Mouse (Mus musculus) liver, embryonic 14.5 days (tissue): ENCODE data around the gene Olfr566. TPM values are rescaled to one million over a fixed set of nuclear protein-coding genes. Genes with fewer than 3 reads are reported as not detected.

Experiments used
- ATAC-seq: fragments of 200-750 bp; cut with Nextera tagmentation; 2 replicates; pipeline ENCODE4 v1.8.0; 2017; ENCODE audit warnings: moderate number of reproducible peaks, mild to moderate bottlenecking, moderate library complexity; ENCODE audit not compliant: insufficient read depth
- DNase-seq, 3 experiments: peaks; one replicate each; pipeline ENCODE4 v3.0.0-alpha.2; 2012 to 2013; ENCODE audit warnings: low read depth in 3 of 3, low spot score in 3 of 3
- H3K27ac ChIP-seq: fragments of 300-500 bp; sonication (generic); 2 replicates; pipeline ENCODE4 v1.5.1; 2014; ENCODE audit warnings: moderate library complexity, mild to moderate bottlenecking, control low read depth, inconsistent platforms
- H3K27me3 ChIP-seq: fragments of 300-500 bp; sonication (generic); 2 replicates; pipeline ENCODE4 v1.6.1; 2014; ENCODE audit warnings: mild to moderate bottlenecking, low read length, moderate library complexity; ENCODE audit not compliant: control insufficient read depth, insufficient read depth
- H3K36me3 ChIP-seq: fragments of 300-500 bp; sonication (generic); replicated peaks from 2 replicates; pipeline ENCODE4 v1.6.1; 2014; ENCODE audit warnings: low read depth; ENCODE audit not compliant: control insufficient read depth, insufficient read depth
- H3K4me1 ChIP-seq, 2 experiments: fragments of 200-500 bp in 1 of 2; fragments of 300-500 bp in 1 of 2; sonication (generic) in 1 of 2; replicated peaks; 2 replicates each; pipeline ENCODE4 v1.6.1; 2012 to 2014; ENCODE audit warnings: antibody characterized with exemption in 1 of 2, inconsistent platforms in 1 of 2, low read length in 1 of 2; ENCODE audit not compliant: control insufficient read depth in 2 of 2, insufficient read depth in 2 of 2
- H3K4me2 ChIP-seq: fragments of 300-500 bp; sonication (generic); 2 replicates; pipeline ENCODE4 v1.6.1; 2014; ENCODE audit warnings: low read depth, mild to moderate bottlenecking, control low read depth, moderate library complexity
- H3K4me3 ChIP-seq, 2 experiments: fragments of 200-500 bp in 1 of 2; fragments of 300-500 bp in 1 of 2; sonication (generic) in 1 of 2; 2 replicates each; pipeline ENCODE4 v1.5.1; 2012 to 2014; ENCODE audit warnings: low read depth in 2 of 2, low read length in 2 of 2, mild to moderate bottlenecking in 2 of 2, control low read depth in 1 of 2, inconsistent platforms in 1 of 2, moderate library complexity in 1 of 2; ENCODE audit not compliant: insufficient read depth in 1 of 2
- H3K9ac ChIP-seq: fragments of 300-500 bp; sonication (generic); replicated peaks from 2 replicates; pipeline ENCODE4 v1.6.1; 2014; ENCODE audit warnings: mild to moderate bottlenecking, control low read depth, moderate library complexity
- H3K9me3 ChIP-seq: fragments of 300-500 bp; sonication (generic); 2 replicates; pipeline ENCODE4 v1.6.1; 2016; ENCODE audit warnings: low read length, mixed read lengths; ENCODE audit not compliant: control insufficient read depth
- CTCF ChIP-seq: IDR thresholded peaks from 2 replicates; pipeline ENCODE4 v1.5.1; 2016; ENCODE audit warnings: antibody characterized with exemption, low read depth, control low read depth
- EP300 ChIP-seq: IDR thresholded peaks from 2 replicates; pipeline ENCODE4 v1.6.1; 2016; ENCODE audit warnings: antibody characterized with exemption, low read depth
- WGBS: fragments of 180-500 bp; shearing (Covaris S2); extraction: QIAGEN DNeasy Blood & Tissue Kit; methylation state at CpG from one replicate; pipeline ENCODE4 v1.1.7; 2014; ENCODE audit not compliant: insufficient replicate concordance; 5-methylcytosine and 5-hydroxymethylcytosine counted together
- polyA plus RNA-seq, 2 experiments: library from polyadenylated mRNA; depleted of rRNA in 1 of 2; stranded (reverse) in 1 of 2; unstranded in 1 of 2; fragments of >200 nt; fragmentation: Nextera tagmentation in 1 of 2; extraction: Ambion mirVana in 1 of 2; gene quantifications; 2 replicates each; pipeline versions ENCODE4 v1.2.1 to v1.2.3; 2012 to 2014

The Olfr566 gene
- not detected in 2 replicates for polyA plus RNA-seq (2012; rRNA removed)
- polyA plus RNA-seq (2014; fragmentation: Nextera tagmentation; extraction: Ambion mirVana): not detected in 2 replicates

- DNase-seq (no peak), ATAC-seq (no peak)
- no peaks in the 10 kb centered on the region for H3K36me3 ChIP-seq
- no peak within 1 kb of the TSS for H3K4me2 ChIP-seq
- no peaks in the 10 kb centered on the region for H3K4me1 ChIP-seq
- H3K9ac ChIP-seq: no peak within 1 kb of the TSS
- WGBS: 55% methylated on average over 1 of the region's 1 CpGs
- H3K27me3 ChIP-seq: no peaks in the 10 kb centered on the region
- TF ChIP-seq EP300: no peak
- H3K27ac ChIP-seq: no peak within 1 kb of the TSS
- H3K9me3 ChIP-seq: no peaks in the 10 kb centered on the region
- H3K4me3 ChIP-seq: no peak within 1 kb of the TSS
Measured at GRCm38 (mm10) chr7:102858665-102859064, at the start of gene Olfr566. Gene Olfr566 (minus strand): TSS chr7:102858765.

DNA sequence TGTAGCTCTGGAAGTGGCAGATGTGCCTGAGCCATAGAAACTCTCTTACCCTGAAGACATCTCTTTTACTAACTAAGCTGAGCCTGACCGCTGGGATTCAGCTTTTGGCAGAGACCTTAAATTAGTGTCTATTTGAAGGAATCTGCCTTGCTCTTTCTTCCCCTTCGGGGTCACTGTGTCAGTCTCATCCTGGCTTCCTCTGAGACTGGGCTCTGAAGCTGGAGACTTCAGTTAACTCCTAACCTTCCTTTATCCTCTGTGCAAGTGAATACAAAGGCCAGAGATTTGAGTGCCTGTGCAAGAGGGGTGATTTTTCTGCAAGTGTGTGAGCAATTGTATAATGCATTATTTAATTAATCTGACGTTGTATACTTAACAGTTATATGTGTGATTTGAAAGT, 32.2 kb upstream of the Olfr566 start, which contains the start of gene Olfr569:
Olfr569 (minus strand) TSS at position 101 of the 400 bp plus-strand sequence.
- no peaks in the 10 kb centered on the region for H3K9me3 ChIP-seq
- whole genome bisulfite sequencing: 44% methylated on average over 3 of the region's 3 CpGs
- H3K4me3 ChIP-seq: no peak within 1 kb of the TSS
- ATAC-seq (no peak), DNase-seq (no peak)
- H3K36me3 ChIP-seq: no peaks in the 10 kb centered on the region
- H3K27ac ChIP-seq: no peak within 1 kb of the TSS
- H3K4me2 ChIP-seq: no peak within 1 kb of the TSS
- TF ChIP-seq EP300: no peak
- no peak for TF ChIP-seq CTCF
- no peak within 1 kb of the TSS for H3K9ac ChIP-seq
- H3K4me1 ChIP-seq: no peaks in the 10 kb centered on the region
- H3K27me3 ChIP-seq: no peaks in the 10 kb centered on the region

DNA sequence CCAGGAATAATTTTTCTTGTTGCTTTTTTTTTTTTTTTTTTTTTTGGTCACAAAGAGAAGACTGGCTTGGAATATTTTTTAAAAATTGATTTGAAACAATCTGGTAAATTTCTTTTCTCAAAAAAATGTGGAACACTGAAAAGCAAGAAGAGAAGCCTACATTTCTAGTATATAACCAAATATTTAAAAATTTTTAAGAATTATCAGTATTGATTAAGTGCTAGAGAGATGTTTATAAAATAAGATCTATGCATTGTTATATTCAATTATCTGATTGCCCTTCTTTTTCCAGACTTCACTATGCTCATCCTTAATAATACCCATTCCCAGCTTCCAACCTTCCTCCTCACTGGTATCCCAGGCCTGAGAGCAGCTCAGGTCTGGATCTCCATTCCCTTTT, 18.3 kb upstream of the Olfr566 start, which contains the start of gene Olfr568:
Olfr568 (plus strand) TSS at position 301 of the 400 bp plus-strand sequence.
- ATAC-seq (no peak), DNase-seq (no peak)
- Histone ChIP-seq H3K9ac (no peak within 1 kb of the TSS), H3K36me3 (no peaks in the 10 kb centered on the region), H3K4me3 (no peak within 1 kb of the TSS), H3K27ac (no peak within 1 kb of the TSS), H3K4me2 (no peak within 1 kb of the TSS), H3K9me3 (no peaks in the 10 kb centered on the region), H3K27me3 (no peaks in the 10 kb centered on the region), H3K4me1 (no peaks in the 10 kb centered on the region)
- TF ChIP-seq EP300: no peak
- TF ChIP-seq CTCF: no peak

GRCm38 (mm10) chr7:102855807-102856206, 2.8 kb downstream of the Olfr566 start:
- Histone ChIP-seq H3K27me3 (no peaks in the 10 kb centered on the region), H3K4me3 (no peak overlapping the region), H3K4me1 (no peaks in the 10 kb centered on the region), H3K9me3 (no peaks in the 10 kb centered on the region), H3K36me3 (no peaks in the 10 kb centered on the region), H3K9ac (no peak overlapping the region), H3K4me2 (no peak overlapping the region), H3K27ac (no peak overlapping the region)
- TF ChIP-seq CTCF: no peak
- no peak for TF ChIP-seq EP300
- DNase-seq (no peak), ATAC-seq (no peak)

Other genes starting within 250 kb of the Olfr566 start
- gene Olfr553, start 240.5 kb downstream of the Olfr566 start, polyA plus RNA-seq (2012; rRNA removed): not detected in 2 replicates
- not detected in 2 replicates for gene Olfr553, start 240.5 kb downstream of the Olfr566 start, polyA plus RNA-seq (2014; fragmentation: Nextera tagmentation; extraction: Ambion mirVana)
- gene Olfr554, start 220.3 kb downstream of the Olfr566 start, polyA plus RNA-seq (2012; rRNA removed): not detected in 2 replicates
- not detected in 2 replicates for gene Olfr554, start 220.3 kb downstream of the Olfr566 start, polyA plus RNA-seq (2014; fragmentation: Nextera tagmentation; extraction: Ambion mirVana)
- not detected in 2 replicates for gene Olfr555, start 199.9 kb downstream of the Olfr566 start, polyA plus RNA-seq (2012; rRNA removed)
- gene Olfr555, start 199.9 kb downstream of the Olfr566 start, polyA plus RNA-seq (2014; fragmentation: Nextera tagmentation; extraction: Ambion mirVana): not detected in 2 replicates
- gene Olfr556, start 193.9 kb downstream of the Olfr566 start, polyA plus RNA-seq (2012; rRNA removed): not detected in 2 replicates
- gene Olfr556, start 193.9 kb downstream of the Olfr566 start, polyA plus RNA-seq (2014; fragmentation: Nextera tagmentation; extraction: Ambion mirVana): not detected in 2 replicates
- 1.8 and 2.3 TPM in 2 replicates for gene Trim68, start 171.4 kb downstream of the Olfr566 start, polyA plus RNA-seq (2012; rRNA removed)
- 0.86 and 1.3 TPM in 2 replicates for gene Trim68, start 171.4 kb downstream of the Olfr566 start, polyA plus RNA-seq (2014; fragmentation: Nextera tagmentation; extraction: Ambion mirVana)
- not detected in 2 replicates for gene Olfr557, start 162.9 kb downstream of the Olfr566 start, polyA plus RNA-seq (2012; rRNA removed)
- not detected in 2 replicates for gene Olfr557, start 162.9 kb downstream of the Olfr566 start, polyA plus RNA-seq (2014; fragmentation: Nextera tagmentation; extraction: Ambion mirVana)
- not detected in 2 replicates for gene Olfr558, start 156.6 kb downstream of the Olfr566 start, polyA plus RNA-seq (2012; rRNA removed)
- not detected in 2 replicates for gene Olfr558, start 156.6 kb downstream of the Olfr566 start, polyA plus RNA-seq (2014; fragmentation: Nextera tagmentation; extraction: Ambion mirVana)
- gene Olfr33, start 139.7 kb downstream of the Olfr566 start, polyA plus RNA-seq (2012; rRNA removed): not detected in 2 replicates
- not detected in 2 replicates for gene Olfr33, start 139.7 kb downstream of the Olfr566 start, polyA plus RNA-seq (2014; fragmentation: Nextera tagmentation; extraction: Ambion mirVana)
- not detected in 2 replicates for gene Olfr559, start 131.3 kb downstream of the Olfr566 start, polyA plus RNA-seq (2012; rRNA removed)
- not detected in 2 replicates for gene Olfr559, start 131.3 kb downstream of the Olfr566 start, polyA plus RNA-seq (2014; fragmentation: Nextera tagmentation; extraction: Ambion mirVana)
- gene Olfr560, start 99.4 kb downstream of the Olfr566 start, polyA plus RNA-seq (2012; rRNA removed): not detected in 2 replicates
- not detected in 2 replicates for gene Olfr560, start 99.4 kb downstream of the Olfr566 start, polyA plus RNA-seq (2014; fragmentation: Nextera tagmentation; extraction: Ambion mirVana)
- 0.02 TPM in 2 replicates for gene Olfr78, start 99.3 kb downstream of the Olfr566 start, polyA plus RNA-seq (2012; rRNA removed)
- not detected in 2 replicates for gene Olfr78, start 99.3 kb downstream of the Olfr566 start, polyA plus RNA-seq (2014; fragmentation: Nextera tagmentation; extraction: Ambion mirVana)
- not detected in 2 replicates for gene Olfr561, start 87.5 kb downstream of the Olfr566 start, polyA plus RNA-seq (2012; rRNA removed)
- gene Olfr561, start 87.5 kb downstream of the Olfr566 start, polyA plus RNA-seq (2014; fragmentation: Nextera tagmentation; extraction: Ambion mirVana): not detected in 2 replicates
- not detected in 2 replicates for gene Olfr564, start 55.3 kb downstream of the Olfr566 start, polyA plus RNA-seq (2012; rRNA removed)
- gene Olfr564, start 55.3 kb downstream of the Olfr566 start, polyA plus RNA-seq (2014; fragmentation: Nextera tagmentation; extraction: Ambion mirVana): not detected in 2 replicates
- gene Olfr568, start 18.4 kb upstream of the Olfr566 start, polyA plus RNA-seq (2012; rRNA removed): not detected in 2 replicates
- gene Olfr568, start 18.4 kb upstream of the Olfr566 start, polyA plus RNA-seq (2014; fragmentation: Nextera tagmentation; extraction: Ambion mirVana): not detected in 2 replicates
- not detected in 2 replicates for gene Olfr569, start 32.1 kb upstream of the Olfr566 start, polyA plus RNA-seq (2012; rRNA removed)
- gene Olfr569, start 32.1 kb upstream of the Olfr566 start, polyA plus RNA-seq (2014; fragmentation: Nextera tagmentation; extraction: Ambion mirVana): not detected in 2 replicates
- gene Olfr570, start 35.8 kb upstream of the Olfr566 start, polyA plus RNA-seq (2012; rRNA removed): not detected in 2 replicates
- not detected in 2 replicates for gene Olfr570, start 35.8 kb upstream of the Olfr566 start, polyA plus RNA-seq (2014; fragmentation: Nextera tagmentation; extraction: Ambion mirVana)
- not detected in 2 replicates for gene Olfr571, start 58.8 kb upstream of the Olfr566 start, polyA plus RNA-seq (2012; rRNA removed)
- not detected in 2 replicates for gene Olfr571, start 58.8 kb upstream of the Olfr566 start, polyA plus RNA-seq (2014; fragmentation: Nextera tagmentation; extraction: Ambion mirVana)
- not detected in 2 replicates for gene Olfr572, start 65.6 kb upstream of the Olfr566 start, polyA plus RNA-seq (2012; rRNA removed)
- not detected in 2 replicates for gene Olfr572, start 65.6 kb upstream of the Olfr566 start, polyA plus RNA-seq (2014; fragmentation: Nextera tagmentation; extraction: Ambion mirVana)
- gene Olfr573-ps1, start 83.8 kb upstream of the Olfr566 start, polyA plus RNA-seq (2012; rRNA removed): not detected in 2 replicates
- not detected in 2 replicates for gene Olfr573-ps1, start 83.8 kb upstream of the Olfr566 start, polyA plus RNA-seq (2014; fragmentation: Nextera tagmentation; extraction: Ambion mirVana)
- not detected in 2 replicates for gene Olfr574, start 89.7 kb upstream of the Olfr566 start, polyA plus RNA-seq (2012; rRNA removed)
- gene Olfr574, start 89.7 kb upstream of the Olfr566 start, polyA plus RNA-seq (2014; fragmentation: Nextera tagmentation; extraction: Ambion mirVana): not detected in 2 replicates
- gene Olfr575, start 100.0 kb upstream of the Olfr566 start, polyA plus RNA-seq (2012; rRNA removed): 0.01 TPM in 1 of 2 replicates, not detected in the other
- not detected in 2 replicates for gene Olfr575, start 100.0 kb upstream of the Olfr566 start, polyA plus RNA-seq (2014; fragmentation: Nextera tagmentation; extraction: Ambion mirVana)
- not detected in 2 replicates for gene Olfr576, start 103.9 kb upstream of the Olfr566 start, polyA plus RNA-seq (2012; rRNA removed)
- gene Olfr576, start 103.9 kb upstream of the Olfr566 start, polyA plus RNA-seq (2014; fragmentation: Nextera tagmentation; extraction: Ambion mirVana): not detected in 2 replicates
- gene Olfr577, start 117.2 kb upstream of the Olfr566 start, polyA plus RNA-seq (2012; rRNA removed): not detected in 2 replicates
- not detected in 2 replicates for gene Olfr577, start 117.2 kb upstream of the Olfr566 start, polyA plus RNA-seq (2014; fragmentation: Nextera tagmentation; extraction: Ambion mirVana)
- gene Olfr578, start 130.6 kb upstream of the Olfr566 start, polyA plus RNA-seq (2012; rRNA removed): not detected in 2 replicates
- not detected in 2 replicates for gene Olfr578, start 130.6 kb upstream of the Olfr566 start, polyA plus RNA-seq (2014; fragmentation: Nextera tagmentation; extraction: Ambion mirVana)
- not detected in 2 replicates for gene Olfr582, start 179.3 kb upstream of the Olfr566 start, polyA plus RNA-seq (2012; rRNA removed)
- gene Olfr582, start 179.3 kb upstream of the Olfr566 start, polyA plus RNA-seq (2014; fragmentation: Nextera tagmentation; extraction: Ambion mirVana): not detected in 2 replicates
- gene Olfr583, start 192.5 kb upstream of the Olfr566 start, polyA plus RNA-seq (2012; rRNA removed): not detected in 2 replicates
- not detected in 2 replicates for gene Olfr583, start 192.5 kb upstream of the Olfr566 start, polyA plus RNA-seq (2014; fragmentation: Nextera tagmentation; extraction: Ambion mirVana)
- gene Olfr584, start 223.1 kb upstream of the Olfr566 start, polyA plus RNA-seq (2012; rRNA removed): not detected in 2 replicates
- gene Olfr584, start 223.1 kb upstream of the Olfr566 start, polyA plus RNA-seq (2014; fragmentation: Nextera tagmentation; extraction: Ambion mirVana): not detected in 2 replicates
- not detected in 2 replicates for gene Olfr585, start 239.0 kb upstream of the Olfr566 start, polyA plus RNA-seq (2012; rRNA removed)
- gene Olfr585, start 239.0 kb upstream of the Olfr566 start, polyA plus RNA-seq (2014; fragmentation: Nextera tagmentation; extraction: Ambion mirVana): not detected in 2 replicates